8 mouse cellular contexts compared by ENCODE assay signal in genomic region chr2:27027618-27028436, GRCm38 (mm10). TPM values are rescaled to one million over a fixed set of nuclear protein-coding genes. Genes with fewer than 3 reads are reported as not detected.
DNase-seq lines count a peak whose midpoint lies in the region; TF ChIP-seq lines count a peak whose summit lies in the region.

Gene Slc2a6, minus strand, starts transcription at chr2:27027998.

- 0 out of 2 replicates have a peak, but pooled peaks cover 2% of the 10 kb centered on the region for H3K4me1 ChIP-seq in cortical plate, adult 2 months (ENCODE audit: control insufficient read depth, insufficient read depth, low read length)
- peaks cover 63% of the 10 kb centered on the region for H3K4me1 ChIP-seq in megakaryocyte, embryonic 14.5 days

- peaks cover 13% of the 10 kb centered on the region for H3K27me3 ChIP-seq in megakaryocyte, embryonic 14.5 days (replicated peaks)

- H3K27ac ChIP-seq in cortical plate, adult 2 months (ENCODE audit: insufficient read depth, low read length), result no peak within 1 kb of the TSS

- TF ChIP-seq POLR2A in cortical plate, adult 2 months (IDR thresholded peaks at IDR 0.05; ENCODE audit: extremely low read depth, insufficient read depth, low read length), result peak; percentile 90

- peaks cover 16% of the 10 kb centered on the region for H3K36me3 ChIP-seq in megakaryocyte, embryonic 14.5 days (replicated peaks; ENCODE audit: low read length)

- no peak for TF ChIP-seq CTCF in cortical plate, adult 2 months (IDR thresholded peaks at IDR 0.05; ENCODE audit: extremely low read depth, insufficient read depth, low read length)

- H3K9me3 ChIP-seq in megakaryocyte, embryonic 14.5 days, result no peaks in the 10 kb centered on the region

- DNase-seq in ZHBTc4 (ENCODE audit: low read depth, low spot score), result peak; percentile 94
- DNase-seq in gastrocnemius, postnatal 10 days, result peak; percentile 80
- peak; percentile 92 for DNase-seq in induced T-regulatory cell, adult 2 months (ENCODE audit: low read depth)
- DNase-seq in left cerebral cortex, adult 8-10 months (ENCODE audit: low spot score in 2 of 2), result peak; percentile 77 to 93
- peak; percentile 92 for DNase-seq in right cerebral cortex, adult 2 months (ENCODE audit: low spot score in 2 of 2)
- peak; percentile 47 for DNase-seq in urinary bladder, postnatal 10 days (ENCODE audit: low spot score)

- H3K4me3 ChIP-seq in cortical plate, adult 2 months (ENCODE audit: insufficient read depth, low read length), result peak within 1 kb of the TSS; percentile 58
- H3K4me3 ChIP-seq in megakaryocyte, embryonic 14.5 days (replicated peaks), result peak within 1 kb of the TSS; percentile 89

RNA-seq across cellular contexts. Expression of gene Slc2a6, which starts in this region (rescaled TPM):
- 43.2 and 46.6 TPM in 2 replicates for polyA plus RNA-seq in cortical plate, adult 2 months (2012; rRNA removed)
- total RNA-seq in gastrocnemius, postnatal 10 days (2021), result under 1 TPM; 0.16 to 0.27 TPM
- 10 to 100 TPM; 21.1 to 28.3 (median 27.8) TPM for total RNA-seq in left cerebral cortex, adult 8-10 months (2022)
- 7.2 and 15.1 TPM in 2 replicates for polyA plus RNA-seq in megakaryocyte, embryonic 14.5 days (2012; ENCODE audit: insufficient read depth, low replicate concordance)

Comparison
In these comparisons a context has a peak if more than half of its experiments do, and no peak if none do; other contexts are left out.
1. RNA of gene Slc2a6 (total RNA-seq): 21.1 to 28.3 TPM in left cerebral cortex, adult 8-10 months; 0.16 to 0.27 TPM in gastrocnemius, postnatal 10 days; every median in the first group is over 10 times any median in the second.
2. Peak in DNase-seq in gastrocnemius, postnatal 10 days; RNA of the gene not detected or under 1 TPM.
3. Peak in every context shown above with its lines, with median percentiles within 50 percentile points of each other: DNase-seq.